Mouse (Mus musculus) CH12.LX (cell line): ENCODE results near the gene Agfg2. TPM values are rescaled to one million over a fixed set of nuclear protein-coding genes. Genes with fewer than 3 reads are reported as not detected.

Experiments used
- DNase-seq: peaks from one replicate; pipeline ENCODE4 v3.0.0-alpha.2; 2013; ENCODE audit errors: extremely low read depth
- H3K27ac ChIP-seq: 2 replicates; pipeline ENCODE4 v1.5.1; 2012; ENCODE audit warnings: low read depth, mild to moderate bottlenecking, control low read depth, moderate library complexity; ENCODE audit not compliant: insufficient read depth
- H3K27me3 ChIP-seq: replicated peaks from 2 replicates; pipeline ENCODE3; 2012; ENCODE audit warnings: inconsistent platforms
- H3K36me3 ChIP-seq, 2 experiments: replicated peaks in 1 of 2; 2 replicates each; pipeline versions ENCODE3 to v1.6.1; 2012; ENCODE audit warnings: inconsistent platforms in 1 of 2, low read length in 1 of 2, mild to moderate bottlenecking in 1 of 2, mixed read lengths in 1 of 2, moderate library complexity in 1 of 2; ENCODE audit not compliant: control insufficient read depth in 1 of 2, insufficient read depth in 1 of 2
- H3K4me1 ChIP-seq, 2 experiments: 2 replicates each; pipeline ENCODE4 v1.6.1; 2012; ENCODE audit warnings: inconsistent platforms in 1 of 2, moderate library complexity in 1 of 2; ENCODE audit not compliant: insufficient read depth in 2 of 2, control insufficient read depth in 1 of 2
- H3K4me2 ChIP-seq: 2 replicates; pipeline ENCODE4 v1.6.1; 2012; ENCODE audit warnings: low read depth, mild to moderate bottlenecking, control low read depth; ENCODE audit not compliant: poor library complexity, insufficient read depth, severe bottlenecking
- H3K4me3 ChIP-seq, 3 experiments: fragments of 150-350 bp in 1 of 3; sonication (generic) in 1 of 3; replicated peaks in 1 of 3; 2 replicates each; pipeline versions ENCODE3 to v1.5.1; 2011 to 2012; ENCODE audit warnings: low read depth in 2 of 3, low read length in 2 of 3, mild to moderate bottlenecking in 2 of 3, moderate library complexity in 2 of 3, control low read depth in 1 of 3, improper control_type of control experiment in 1 of 3, inconsistent platforms in 1 of 3, mixed read lengths in 1 of 3; ENCODE audit not compliant: poor library complexity in 1 of 3
- H3K79me2 ChIP-seq: replicated peaks from 2 replicates; pipeline ENCODE4 v1.6.1; 2012; ENCODE audit warnings: mild to moderate bottlenecking, moderate library complexity; ENCODE audit not compliant: control insufficient read depth, poor library complexity, insufficient read depth, severe bottlenecking; ENCODE audit errors: extremely low read depth
- H3K9ac ChIP-seq: 2 replicates; pipeline ENCODE4 v1.6.1; 2012; ENCODE audit warnings: low read depth, mild to moderate bottlenecking, control low read depth, moderate library complexity; ENCODE audit not compliant: insufficient read depth
- H3K9me3 ChIP-seq: replicated peaks from 2 replicates; pipeline ENCODE3; 2012; ENCODE audit warnings: low read length, inconsistent platforms, mixed read lengths
- CHD1 ChIP-seq: IDR thresholded peaks from 2 replicates; pipeline ENCODE4 v1.6.1; 2012; ENCODE audit warnings: low read depth, low read length, improper control_type of control experiment, inconsistent platforms
- CTCF ChIP-seq, 2 experiments: IDR thresholded peaks in 1 of 2; conservative IDR thresholded peaks in 1 of 2; 2 replicates each; pipeline ENCODE4 v1.5.1; 2011 to 2012; ENCODE audit warnings: low read depth in 2 of 2, low read length in 2 of 2, improper control_type of control experiment in 1 of 2, inconsistent platforms in 1 of 2, mild to moderate bottlenecking in 1 of 2, moderate library complexity in 1 of 2
- ELF1 ChIP-seq: IDR thresholded peaks from 2 replicates; pipeline ENCODE4 v1.6.1; 2014; ENCODE audit warnings: low read depth, mild to moderate bottlenecking, inconsistent platforms, low read length, improper control_type of control experiment
- GABPA ChIP-seq: IDR thresholded peaks from 2 replicates; pipeline ENCODE4 v1.6.1; 2012; ENCODE audit warnings: low read depth, low read length, improper control_type of control experiment, inconsistent platforms; ENCODE audit not compliant: insufficient replicate concordance
- HCFC1 ChIP-seq: IDR thresholded peaks from 2 replicates; pipeline ENCODE4 v1.6.1; 2012; ENCODE audit warnings: low read depth, mild to moderate bottlenecking, inconsistent platforms, low read length, improper control_type of control experiment
- JUND ChIP-seq: conservative IDR thresholded peaks from 2 replicates; pipeline ENCODE4 v1.6.1; 2011; ENCODE audit warnings: low read depth, low read length, improper control_type of control experiment
- KAT2A ChIP-seq: IDR thresholded peaks from 2 replicates; pipeline ENCODE4 v1.6.1; 2012; ENCODE audit warnings: low read length, improper control_type of control experiment, inconsistent platforms; ENCODE audit not compliant: insufficient replicate concordance
- NRF1 ChIP-seq: IDR thresholded peaks from 2 replicates; pipeline ENCODE4 v1.6.1; 2014; ENCODE audit warnings: low read depth, mild to moderate bottlenecking, inconsistent platforms, low read length, improper control_type of control experiment, moderate library complexity
- PAX5 ChIP-seq: IDR thresholded peaks from 2 replicates; pipeline ENCODE4 v1.6.1; 2012; ENCODE audit warnings: low read length, inconsistent platforms, mixed read lengths
- RAD21 ChIP-seq: IDR thresholded peaks from 2 replicates; pipeline ENCODE4 v1.6.1; 2011; ENCODE audit warnings: low read depth, mild to moderate bottlenecking, low read length, improper control_type of control experiment, moderate library complexity
- RCOR1 ChIP-seq: conservative IDR thresholded peaks from 2 replicates; pipeline ENCODE4 v1.6.1; 2012; ENCODE audit warnings: low read depth, mild to moderate bottlenecking, inconsistent platforms, low read length, improper control_type of control experiment
- SIN3A ChIP-seq: IDR thresholded peaks from 2 replicates; pipeline ENCODE4 v1.6.1; 2012; ENCODE audit warnings: low read length, improper control_type of control experiment, inconsistent platforms
- TBP ChIP-seq: conservative IDR thresholded peaks from 2 replicates; pipeline ENCODE4 v1.6.1; 2011; ENCODE audit warnings: low read depth, low read length, improper control_type of control experiment
- UBTF ChIP-seq: IDR thresholded peaks from 2 replicates; pipeline ENCODE4 v1.6.1; 2012; ENCODE audit warnings: low read depth, mild to moderate bottlenecking, inconsistent platforms, low read length, improper control_type of control experiment, moderate library complexity
- USF1 ChIP-seq: IDR thresholded peaks from 2 replicates; pipeline ENCODE4 v1.6.1; 2014; ENCODE audit warnings: low read depth, mild to moderate bottlenecking, inconsistent platforms, low read length, improper control_type of control experiment
- ZNF384 ChIP-seq: IDR thresholded peaks from 2 replicates; pipeline ENCODE4 v1.6.1; 2012; ENCODE audit warnings: low read depth, low read length, improper control_type of control experiment, inconsistent platforms
- dilution Hi-C: fragments of 300-500 bp; cut with MboI; formaldehyde crosslinking; loops from 2 replicates; pipeline ENCODE4 v1.14.3; 2020; ENCODE audit warnings: low sequenced_read_pairs; ENCODE audit not compliant: extremely low pct_unique_long_range_greater_than_20kb, extremely low pct_ligation_motif_present
- in situ Hi-C: fragments of 300-500 bp; cut with MboI; formaldehyde crosslinking; loops from 3 replicates; pipeline ENCODE4 v1.14.3; 2019; ENCODE audit warnings: low sequenced_read_pairs, low pct_ligation_motif_present, low pct_unique_long_range_greater_than_20kb, mixed read lengths
- polyA plus RNA-seq: library from polyadenylated mRNA; unstranded; fragments of >175 nt; gene quantifications from 2 replicates; pipeline ENCODE4 v1.2.1, GENCODE M21; 2012; ENCODE audit warnings: low read depth; ENCODE audit not compliant: insufficient read length
- total RNA-seq, 2 experiments: library from RNA; depleted of rRNA; stranded (reverse); fragments of 300-350 nt in 1 of 2; fragments of >200 nt in 1 of 2; gene quantifications; 2 replicates each; pipeline ENCODE4 v1.2.3; 2012 to 2014

The Agfg2 gene
- total and polyA plus RNA-seq, 3 experiments: 8.7 to 16.7 (median 13.4) TPM

- no peak for TF ChIP-seq RCOR1
These were observed 75.8 kb downstream of the Agfg2 start (continued) for GRCm38 (mm10) chr5:137608654-137609190.

DNA sequence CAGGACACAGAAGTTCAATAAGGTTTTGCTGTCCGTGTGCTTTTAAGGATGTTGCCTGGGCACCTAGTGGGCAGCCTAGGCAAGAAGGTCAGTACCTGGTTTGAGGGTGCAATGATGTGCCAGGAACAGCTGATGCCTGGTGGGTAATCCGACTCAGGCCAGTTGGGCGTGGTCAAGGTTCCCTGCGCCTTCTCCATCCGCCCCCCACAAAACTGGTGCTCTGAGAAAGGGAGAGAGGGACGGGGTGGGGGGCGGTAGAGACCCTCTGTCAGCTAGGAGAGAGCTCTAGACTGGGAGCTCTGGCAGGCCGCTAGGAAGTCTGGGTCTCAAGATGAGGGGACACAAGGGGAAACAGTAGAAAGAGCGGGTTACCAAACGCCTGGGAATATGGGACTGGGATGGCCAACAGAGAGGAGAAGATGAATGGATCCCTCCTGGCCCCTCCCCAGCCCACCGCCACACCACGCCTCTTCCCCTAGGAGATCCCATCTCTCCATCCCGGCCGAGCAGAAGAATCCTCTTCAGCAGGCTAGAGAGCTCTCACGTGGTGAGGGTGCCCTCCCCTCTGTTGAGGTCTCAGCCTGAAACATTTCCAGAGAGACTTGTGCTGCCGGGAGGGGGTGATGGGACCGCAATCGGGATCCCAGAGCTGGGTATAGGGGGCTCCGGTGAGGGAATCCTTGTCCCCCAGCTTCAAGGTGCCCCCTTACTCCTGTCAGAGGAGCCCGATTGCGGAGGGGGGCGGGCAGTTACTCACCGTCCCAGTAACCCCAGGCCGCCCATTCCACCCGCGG, 76.5 kb downstream of the Agfg2 start:
- no peak for DNase-seq
- Histone ChIP-seq H3K9me3 (no peaks in the 10 kb centered on the region), H3K9ac (no peak overlapping the region), H3K36me3 (peaks cover 0 to 38% of the 10 kb centered on the region in 2 experiments), H3K27ac (no peak overlapping the region), H3K27me3 (no peaks in the 10 kb centered on the region), H3K79me2 (peaks cover 3% of the 10 kb centered on the region; the same call in 1 of the 2 replicates), H3K4me2 (no peak overlapping the region), H3K4me3 (no peak overlapping the region), H3K4me1 (peaks cover 0 to 30% of the 10 kb centered on the region in 2 experiments; a peak in 2 of 4 replicates)
- in situ Hi-C loops (no loop called here), dilution Hi-C loops (no loop called here)
- no peak for TF ChIP-seq CTCF (conservative IDR thresholded peaks at IDR 0.05 in 1 of 2, IDR thresholded peaks at IDR 0.05 in 1 of 2; ENCODE audit: low read depth in 2 of 2, low read length in 2 of 2)
- TF ChIP-seq ZNF384: no peak
- no peak for TF ChIP-seq JUND
- no peak for TF ChIP-seq ELF1
- no peak for TF ChIP-seq PAX5
- TF ChIP-seq USF1: no peak
- TF ChIP-seq TBP: no peak
- no peak for TF ChIP-seq RAD21
- TF ChIP-seq HCFC1: no peak
- no peak for TF ChIP-seq GABPA

- in situ Hi-C loops: no loop called here
- peak overlapping the region; percentile 74 for H3K4me2 ChIP-seq
These were observed 83.2 kb downstream of the Agfg2 start for GRCm38 (mm10) chr5:137601365-137601729.

More at GRCm38 (mm10) chr5:137601365-137601729, 83.2 kb downstream of the Agfg2 start:
- H3K4me1 ChIP-seq: peaks cover 13 to 41% of the 10 kb centered on the region in 2 experiments
- H3K36me3 ChIP-seq: peaks cover 12 to 33% of the 10 kb centered on the region in 2 experiments
- H3K27me3 ChIP-seq: no peaks in the 10 kb centered on the region
- peak overlapping the region; percentile 60 to 71 (median 65) for H3K4me3 ChIP-seq
- dilution Hi-C loops: no loop called here
- H3K9me3 ChIP-seq: no peaks in the 10 kb centered on the region
- H3K79me2 ChIP-seq: peaks cover 6% of the 10 kb centered on the region; the same call in 1 of the 2 replicates
- 0 out of 2 replicates have a peak, but pooled peaks have one; percentile 59 for TF ChIP-seq CHD1
- no peak for TF ChIP-seq KAT2A
- TF ChIP-seq ELF1: no peak
- 0 out of 2 replicates have a peak, but pooled peaks have one; percentile 17 for TF ChIP-seq NRF1
- TF ChIP-seq SIN3A: peak; percentile 49; the same call in 1 of the 2 replicates
- 0 out of 2 replicates have a peak, but pooled peaks have one; percentile 42 for TF ChIP-seq UBTF
- H3K27ac ChIP-seq: no peak overlapping the region
- peak; percentile 37 for DNase-seq
- peak overlapping the region; percentile 94 for H3K9ac ChIP-seq
